Mouse (Mus musculus): ENCODE results near the gene Olfr613. TPM values are rescaled to one million over a fixed set of nuclear protein-coding genes. Genes with fewer than 3 reads are reported as not detected.
"Not testable (repeated sequence)": the region's sequence is repeated elsewhere in the genome, so short reads cannot be mapped to it uniquely, and the experiment has no call there.

Gene Olfr613
- not detected in 2 replicates for polyA plus RNA-seq (2015; fragmentation: Nextera tagmentation; extraction: Ambion mirVana)

- Histone ChIP-seq H3K4me3 (ENCODE audit: low read length) (no peak within 1 kb of the TSS), H3K4me1 (ENCODE audit: control insufficient read depth, insufficient read depth, low read length) (no peaks in the 10 kb centered on the region), H3K4me2 (ENCODE audit: low read depth, low read length) (no peak within 1 kb of the TSS), H3K9me3 (ENCODE audit: control insufficient read depth, low read length) (no peaks in the 10 kb centered on the region), H3K27me3 (replicated peaks; ENCODE audit: control insufficient read depth, insufficient read depth, low read length) (no peaks in the 10 kb centered on the region), H3K36me3 (ENCODE audit: control insufficient read depth, insufficient read depth, low read length) (no peaks in the 10 kb centered on the region), H3K27ac (ENCODE audit: low read length) (no peak within 1 kb of the TSS), H3K9ac (ENCODE audit: low read depth, low read length) (no peak within 1 kb of the TSS)
- no peak for ATAC-seq
- WGBS, result 72% methylated on average over 2 of the region's 2 CpGs
Observed at GRCm38 (mm10) chr7:103547774-103548173, at the start of gene Olfr613. TSS of gene Olfr613 (plus strand) at chr7:103548074.

GRCm38 (mm10) chr7:103512022-103512421, 35.9 kb upstream of the Olfr613 start, which contains the start of gene Olfr610:
TSS of gene Olfr610 (minus strand) at chr7:103512122.
- no peak within 1 kb of the TSS for H3K9ac ChIP-seq (ENCODE audit: low read depth, low read length)
- no peaks in the 10 kb centered on the region for H3K4me1 ChIP-seq (ENCODE audit: control insufficient read depth, insufficient read depth, low read length)
- H3K27me3 ChIP-seq (replicated peaks; ENCODE audit: control insufficient read depth, insufficient read depth, low read length), result no peaks in the 10 kb centered on the region
- 85% methylated on average over 2 of the region's 2 CpGs for WGBS
- no peaks in the 10 kb centered on the region for H3K36me3 ChIP-seq (ENCODE audit: control insufficient read depth, insufficient read depth, low read length)
- no peak within 1 kb of the TSS for H3K27ac ChIP-seq (ENCODE audit: low read length)
- H3K4me2 ChIP-seq (ENCODE audit: low read depth, low read length), result no peak within 1 kb of the TSS
- H3K4me3 ChIP-seq (ENCODE audit: low read length), result no peak within 1 kb of the TSS
- no peaks in the 10 kb centered on the region for H3K9me3 ChIP-seq (ENCODE audit: control insufficient read depth, low read length)
- no peak for ATAC-seq

DNA sequence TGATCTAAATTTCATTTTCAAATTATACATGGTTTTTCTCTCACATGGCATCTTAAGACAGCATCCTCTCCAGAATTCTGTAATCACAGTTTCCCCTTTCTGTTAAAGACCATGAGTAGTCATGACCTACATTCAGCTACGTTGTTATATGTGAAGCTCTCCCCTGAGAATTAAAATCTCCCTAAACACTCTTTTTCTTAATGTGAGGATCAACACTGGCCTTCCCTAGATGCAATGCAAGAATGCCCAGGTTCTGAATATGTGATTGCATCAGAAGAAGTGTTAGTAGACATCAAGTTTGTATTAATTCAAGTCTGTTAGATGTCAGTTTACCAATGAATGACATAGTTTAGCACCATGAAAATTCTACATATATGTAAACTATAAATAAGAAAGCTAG, 27.1 kb upstream of the Olfr613 start, which contains the start of gene Olfr611:
Gene Olfr611 (minus strand): TSS at position 101 of the 400 bp plus-strand sequence.
- not testable (repeated sequence) for H3K4me3 ChIP-seq (ENCODE audit: low read length); H3K4me1 ChIP-seq (ENCODE audit: control insufficient read depth, insufficient read depth, low read length); H3K36me3 ChIP-seq (ENCODE audit: control insufficient read depth, insufficient read depth, low read length); ATAC-seq; H3K4me2 ChIP-seq (ENCODE audit: low read depth, low read length); H3K27ac ChIP-seq (ENCODE audit: low read length); H3K9ac ChIP-seq (ENCODE audit: low read depth, low read length); H3K27me3 ChIP-seq (replicated peaks; ENCODE audit: control insufficient read depth, insufficient read depth, low read length); H3K9me3 ChIP-seq (ENCODE audit: control insufficient read depth, low read length)
- 77% methylated on average over 1 of the region's 1 CpGs for WGBS

DNA sequence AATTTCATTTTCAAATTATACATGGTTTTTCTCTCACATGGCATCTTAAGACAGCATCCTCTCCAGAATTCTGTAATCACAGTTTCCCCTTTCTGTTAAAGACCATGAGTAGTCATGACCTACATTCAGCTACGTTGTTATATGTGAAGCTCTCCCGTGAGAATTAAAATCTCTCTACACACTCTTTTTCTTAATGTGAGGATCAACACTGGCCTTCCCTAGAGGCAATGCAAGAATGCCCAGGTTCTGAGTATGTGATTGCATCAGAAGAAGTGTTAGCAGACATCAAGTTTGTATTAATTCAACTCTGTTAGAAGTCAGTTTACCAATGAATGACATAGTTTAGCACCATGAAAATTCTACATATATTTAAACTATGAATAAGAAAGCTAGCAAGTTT, 5.3 kb upstream of the Olfr613 start, which contains the start of gene Olfr612:
Gene Olfr612 (minus strand): TSS at position 101 of the 400 bp plus-strand sequence.
- not testable (repeated sequence) for H3K36me3 ChIP-seq (ENCODE audit: control insufficient read depth, insufficient read depth, low read length); ATAC-seq; H3K4me1 ChIP-seq (ENCODE audit: control insufficient read depth, insufficient read depth, low read length); H3K9ac ChIP-seq (ENCODE audit: low read depth, low read length); H3K4me3 ChIP-seq (ENCODE audit: low read length); H3K4me2 ChIP-seq (ENCODE audit: low read depth, low read length); H3K27me3 ChIP-seq (replicated peaks; ENCODE audit: control insufficient read depth, insufficient read depth, low read length); H3K27ac ChIP-seq (ENCODE audit: low read length); H3K9me3 ChIP-seq (ENCODE audit: control insufficient read depth, low read length)
- 85% methylated on average over 2 of the region's 2 CpGs for WGBS

GRCm38 (mm10) chr7:103555779-103556178, 7.9 kb downstream of the Olfr613 start, which contains the start of gene Olfr615:
TSS of gene Olfr615 (plus strand) at chr7:103556079.
- H3K4me3 ChIP-seq (ENCODE audit: low read length), result no peak within 1 kb of the TSS
- no peak within 1 kb of the TSS for H3K4me2 ChIP-seq (ENCODE audit: low read depth, low read length)
- H3K9me3 ChIP-seq (ENCODE audit: control insufficient read depth, low read length), result no peaks in the 10 kb centered on the region
- H3K27me3 ChIP-seq (replicated peaks; ENCODE audit: control insufficient read depth, insufficient read depth, low read length), result no peaks in the 10 kb centered on the region
- H3K36me3 ChIP-seq (ENCODE audit: control insufficient read depth, insufficient read depth, low read length), result no peaks in the 10 kb centered on the region
- H3K4me1 ChIP-seq (ENCODE audit: control insufficient read depth, insufficient read depth, low read length), result no peaks in the 10 kb centered on the region
- ATAC-seq, result no peak
- no peak within 1 kb of the TSS for H3K27ac ChIP-seq (ENCODE audit: low read length)
- 85% methylated on average over 2 of the region's 2 CpGs for WGBS
- no peak within 1 kb of the TSS for H3K9ac ChIP-seq (ENCODE audit: low read depth, low read length)

- no peak for ATAC-seq
- Histone ChIP-seq H3K4me2 (ENCODE audit: low read depth, low read length) (no peak within 1 kb of the TSS), H3K27ac (ENCODE audit: low read length) (no peak within 1 kb of the TSS), H3K27me3 (replicated peaks; ENCODE audit: control insufficient read depth, insufficient read depth, low read length) (no peaks in the 10 kb centered on the region), H3K36me3 (ENCODE audit: control insufficient read depth, insufficient read depth, low read length) (no peaks in the 10 kb centered on the region), H3K9me3 (ENCODE audit: control insufficient read depth, low read length) (no peaks in the 10 kb centered on the region), H3K4me3 (ENCODE audit: low read length) (no peak within 1 kb of the TSS), H3K9ac (ENCODE audit: low read depth, low read length) (no peak within 1 kb of the TSS), H3K4me1 (ENCODE audit: control insufficient read depth, insufficient read depth, low read length) (no peaks in the 10 kb centered on the region)
- 82% methylated on average over 3 of the region's 3 CpGs for WGBS
Observed at GRCm38 (mm10) chr7:103569043-103569442, 21.2 kb downstream of the Olfr613 start, which contains the start of gene Olfr616. TSS of gene Olfr616 (minus strand) at chr7:103569143.

DNA sequence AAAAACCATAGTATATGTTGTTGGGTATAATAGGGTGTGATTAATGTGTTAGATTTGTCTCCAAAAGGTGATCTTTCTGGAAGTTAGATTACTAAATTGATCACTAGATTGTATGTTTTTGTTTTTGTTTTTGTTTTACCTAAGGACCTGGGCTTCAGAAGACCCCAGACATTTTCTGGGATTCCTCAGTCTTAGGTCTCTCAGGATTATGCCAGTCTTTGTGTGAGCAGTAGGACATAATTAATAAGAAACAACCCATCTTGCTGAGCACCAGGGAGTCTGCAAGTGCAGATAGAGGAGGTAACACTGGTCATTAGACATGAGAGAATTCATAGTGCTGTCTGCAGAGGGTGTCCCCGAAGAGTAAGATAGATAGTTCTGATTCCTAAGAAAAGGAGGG, 24.9 kb downstream of the Olfr613 start, which contains the start of gene Olfr617:
Gene Olfr617 (plus strand): TSS at position 301 of the 400 bp plus-strand sequence.
- Histone ChIP-seq H3K27me3 (replicated peaks; ENCODE audit: control insufficient read depth, insufficient read depth, low read length) (no peaks in the 10 kb centered on the region), H3K9ac (ENCODE audit: low read depth, low read length) (no peak within 1 kb of the TSS), H3K4me2 (ENCODE audit: low read depth, low read length) (no peak within 1 kb of the TSS), H3K27ac (ENCODE audit: low read length) (no peak within 1 kb of the TSS), H3K9me3 (ENCODE audit: control insufficient read depth, low read length) (no peaks in the 10 kb centered on the region), H3K4me3 (ENCODE audit: low read length) (no peak within 1 kb of the TSS), H3K36me3 (ENCODE audit: control insufficient read depth, insufficient read depth, low read length) (no peaks in the 10 kb centered on the region), H3K4me1 (ENCODE audit: control insufficient read depth, insufficient read depth, low read length) (no peaks in the 10 kb centered on the region)
- no peak for ATAC-seq
- WGBS, result 81% methylated on average over 1 of the region's 1 CpGs

GRCm38 (mm10) chr7:103589803-103590202, 41.9 kb downstream of the Olfr613 start, which contains the start of gene Olfr618:
TSS of gene Olfr618 (plus strand) at chr7:103590103.
- Histone ChIP-seq H3K27me3 (replicated peaks; ENCODE audit: control insufficient read depth, insufficient read depth, low read length) (no peaks in the 10 kb centered on the region), H3K36me3 (ENCODE audit: control insufficient read depth, insufficient read depth, low read length) (no peaks in the 10 kb centered on the region), H3K27ac (ENCODE audit: low read length) (no peak within 1 kb of the TSS), H3K9me3 (ENCODE audit: control insufficient read depth, low read length) (no peaks in the 10 kb centered on the region), H3K4me2 (ENCODE audit: low read depth, low read length) (no peak within 1 kb of the TSS), H3K9ac (ENCODE audit: low read depth, low read length) (no peak within 1 kb of the TSS), H3K4me1 (ENCODE audit: control insufficient read depth, insufficient read depth, low read length) (no peaks in the 10 kb centered on the region), H3K4me3 (ENCODE audit: low read length) (no peak within 1 kb of the TSS)
- 66% methylated on average over 2 of the region's 2 CpGs for WGBS
- ATAC-seq, result no peak

DNA sequence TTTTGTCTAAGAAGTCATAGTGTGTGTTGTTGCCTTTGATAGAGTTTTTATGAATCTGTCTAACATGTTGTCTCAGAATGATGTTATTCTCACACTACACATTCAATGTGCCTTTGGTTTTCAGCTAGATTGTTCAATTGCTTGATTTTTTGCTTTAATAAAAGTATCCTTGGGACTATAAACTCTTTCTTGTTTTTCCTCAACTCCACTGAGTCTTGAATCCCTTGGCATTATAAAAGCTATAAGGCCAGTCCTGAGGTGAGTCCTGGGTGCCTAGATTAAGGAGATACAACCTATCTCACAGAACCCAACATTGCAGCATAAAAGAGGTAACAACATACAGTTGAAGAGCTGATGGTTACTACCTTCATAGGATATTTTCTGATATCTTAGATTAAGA, 52.4 kb downstream of the Olfr613 start, which contains the start of gene Olfr619:
Gene Olfr619 (plus strand): TSS at position 301 of the 400 bp plus-strand sequence.
- Histone ChIP-seq H3K27ac (ENCODE audit: low read length) (no peak within 1 kb of the TSS), H3K27me3 (replicated peaks; ENCODE audit: control insufficient read depth, insufficient read depth, low read length) (no peaks in the 10 kb centered on the region), H3K4me3 (ENCODE audit: low read length) (no peak within 1 kb of the TSS), H3K4me2 (ENCODE audit: low read depth, low read length) (no peak within 1 kb of the TSS), H3K9ac (ENCODE audit: low read depth, low read length) (no peak within 1 kb of the TSS), H3K36me3 (ENCODE audit: control insufficient read depth, insufficient read depth, low read length) (no peaks in the 10 kb centered on the region), H3K9me3 (ENCODE audit: control insufficient read depth, low read length) (no peaks in the 10 kb centered on the region), H3K4me1 (ENCODE audit: control insufficient read depth, insufficient read depth, low read length) (no peaks in the 10 kb centered on the region)
- ATAC-seq, result no peak
